Mouse (Mus musculus) heart, postnatal 25 days (tissue): ENCODE results near the gene Agt. TPM values are rescaled to one million over a fixed set of nuclear protein-coding genes. Genes with fewer than 3 reads are reported as not detected.

Experiments
- DNase-seq: peaks from one replicate; pipeline ENCODE4 v3.0.0; 2022; ENCODE audit warnings: low spot score
- intact Hi-C: fragments of 180-260 bp; cut with DNase I; formaldehyde crosslinking; loops from one replicate; pipeline ENCODE4 v1.15.1; 2025
- total RNA-seq, 2 experiments: library from RNA; stranded (reverse); gene quantifications; 2 replicates each; pipeline ENCODE4 v1.2.3; 2021

Agt gene
- total RNA-seq, 2 experiments from 2014 or later = 7.4 to 9.4 TPM

- no peak for DNase-seq
- intact Hi-C loops = no loop called here
Measured at GRCm38 (mm10) chr8:124516039-124516438, 53.5 kb downstream of the Agt start.

GRCm38 (mm10) chr8:124509156-124509555, 60.4 kb downstream of the Agt start:
- intact Hi-C loops = no loop called here
- no peak for DNase-seq

GRCm38 (mm10) chr8:124508321-124508695, 61.2 kb downstream of the Agt start:
- DNase-seq = no peak
- intact Hi-C loops = no loop called here

- intact Hi-C loops = no loop called here
- DNase-seq = no peak
Measured at GRCm38 (mm10) chr8:124507572-124508320, 61.8 kb downstream of the Agt start.

Other genes starting within 250 kb of the Agt start
- 1 to 10 TPM; 1.1 to 1.3 TPM for gene Pgbd5, start 130.0 kb downstream of the Agt start, total RNA-seq
- gene Cog2, start 48.9 kb downstream of the Agt start, total RNA-seq = 10 to 100 TPM; 21.3 to 21.6 TPM
- not detected for gene Capn9, start 6.4 kb upstream of the Agt start, total RNA-seq
- gene 2310022B05Rik, start 93.7 kb upstream of the Agt start, total RNA-seq = 10 to 100 TPM; 71.7 to 83.3 TPM
- gene Ttc13, start 152.3 kb upstream of the Agt start, total RNA-seq = 10 to 100 TPM; 14.9 to 17.6 TPM
- gene Arv1, start 152.4 kb upstream of the Agt start, total RNA-seq = 1 to 10 TPM; 4.4 to 5.0 TPM
- gene Fam89a, start 182.1 kb upstream of the Agt start, total RNA-seq = 1 to 10 TPM in 1 of 2 experiments, under 1 TPM in 1; 0.78 to 1.2 TPM
- under 1 TPM; 0.53 to 0.73 TPM for gene Trim67, start 223.4 kb upstream of the Agt start, total RNA-seq